Mouse (Mus musculus) lung, postnatal 36 days (tissue): ENCODE results near the gene Bcam.

ENCODE experiments used
- DNase-seq: peaks from one replicate; pipeline ENCODE4 v3.0.0; 2022; ENCODE audit warnings: mixed read lengths

The Bcam gene

GRCm38 (mm10) chr7:19718297-19718952 is 52.4 kb downstream of the Bcam start:
- DNase-seq, result no peak

- no peak for DNase-seq
Measured at GRCm38 (mm10) chr7:19717346-19717745, 53.5 kb downstream of the Bcam start.

GRCm38 (mm10) chr7:19716822-19717221 is 54.0 kb downstream of the Bcam start:
- DNase-seq, result no peak

- no peak for DNase-seq
Measured at GRCm38 (mm10) chr7:19716055-19716682, 54.6 kb downstream of the Bcam start.

GRCm38 (mm10) chr7:19715239-19716054 is 55.4 kb downstream of the Bcam start, which contains the start of gene Tomm40:
TSS of gene Tomm40 (minus strand) at chr7:19715438.
- DNase-seq, result peak; percentile 100

- no peak for DNase-seq
Measured at GRCm38 (mm10) chr7:19714836-19715235, 56.0 kb downstream of the Bcam start.

GRCm38 (mm10) chr7:19713598-19713997 is 57.2 kb downstream of the Bcam start:
- no peak for DNase-seq

GRCm38 (mm10) chr7:19713196-19713595 is 57.6 kb downstream of the Bcam start:
- no peak for DNase-seq

- no peak for DNase-seq
Measured at GRCm38 (mm10) chr7:19712414-19712813, 58.4 kb downstream of the Bcam start.

GRCm38 (mm10) chr7:19710650-19711049 is 60.2 kb downstream of the Bcam start:
- no peak for DNase-seq
